Mouse (Mus musculus): ENCODE results near the gene Auts2. TPM values are rescaled to one million over a fixed set of nuclear protein-coding genes. Genes with fewer than 3 reads are reported as not detected.
A peak's percentile ranks its signal among the peaks of the same experiment; 100 is the strongest.

The Auts2 gene
- polyA plus RNA-seq, 1 experiment from 2014 or later: 73.6 TPM

DNA sequence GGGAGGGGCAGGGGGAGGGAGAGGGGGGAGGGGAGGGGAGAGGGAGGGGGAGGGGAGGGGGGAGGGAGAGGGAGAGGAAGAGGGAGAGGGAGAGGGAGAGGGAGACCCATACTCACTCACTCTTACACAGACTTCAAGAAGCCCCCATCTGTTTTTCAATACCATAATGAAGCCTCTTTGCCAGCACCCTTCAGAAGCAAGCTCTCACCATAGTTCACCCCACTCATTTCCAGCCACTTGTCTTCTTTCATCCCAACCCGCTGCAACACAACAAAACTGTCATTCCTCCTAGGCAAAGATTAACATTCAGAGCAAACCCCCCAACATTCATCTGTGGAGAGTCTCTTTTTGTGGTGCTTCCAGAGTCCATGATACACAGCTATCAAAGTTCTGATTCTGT lies 314.1 kb downstream of the Auts2 start:
- WGBS: 54% methylated on average over 1 of the region's 1 CpGs
- Histone ChIP-seq H3K9me3 (no peaks in the 10 kb centered on the region), H3K9ac (no peak overlapping the region), H3K36me3 (no peaks in the 10 kb centered on the region), H3K4me1 (peaks cover 26% of the 10 kb centered on the region), H3K27ac (peak overlapping the region; percentile 43), H3K4me3 (no peak overlapping the region), H3K27me3 (no peaks in the 10 kb centered on the region), H3K4me2 (replicated peaks) (no peak overlapping the region)
- ATAC-seq (ENCODE audit: insufficient number of reproducible peaks, insufficient read depth, low FRiP score, low TSS enrichment): no peak

DNA sequence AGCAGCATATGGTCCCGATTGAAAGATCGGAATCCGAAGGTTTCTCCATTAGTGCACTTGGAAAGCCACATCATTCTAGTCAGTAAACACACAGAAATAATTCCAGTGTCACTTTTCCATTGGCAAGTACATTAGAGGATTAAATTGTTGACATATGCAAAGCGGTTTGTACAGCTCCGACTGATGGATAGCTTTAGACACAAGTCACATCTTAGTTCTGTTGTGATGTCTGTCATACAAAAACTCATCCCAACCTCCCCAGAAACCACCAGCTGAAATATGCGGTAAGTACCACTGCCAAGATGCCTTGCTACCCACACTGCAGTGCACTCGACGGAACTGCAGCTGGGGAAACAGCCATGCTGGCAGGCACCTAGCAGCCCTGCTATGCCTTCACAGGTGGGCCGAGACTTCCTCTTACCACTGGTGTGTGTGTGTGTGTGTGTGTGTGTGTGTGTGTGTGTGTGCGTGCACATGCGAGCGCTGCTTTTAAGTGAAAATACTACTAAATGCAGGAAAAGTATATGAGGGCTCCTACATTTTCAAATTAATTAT lies 322.7 kb downstream of the Auts2 start:
- Histone ChIP-seq H3K27ac (no peak overlapping the region), H3K9ac (no peak overlapping the region), H3K4me3 (no peak overlapping the region), H3K9me3 (no peaks in the 10 kb centered on the region), H3K27me3 (no peaks in the 10 kb centered on the region; the same call in 1 of the 2 replicates), H3K36me3 (no peaks in the 10 kb centered on the region), H3K4me2 (replicated peaks) (no peak overlapping the region), H3K4me1 (peaks cover 22% of the 10 kb centered on the region)
- no peak for ATAC-seq (ENCODE audit: insufficient number of reproducible peaks, insufficient read depth, low FRiP score, low TSS enrichment)
- WGBS: 72% methylated on average over 12 of the region's 12 CpGs

DNA sequence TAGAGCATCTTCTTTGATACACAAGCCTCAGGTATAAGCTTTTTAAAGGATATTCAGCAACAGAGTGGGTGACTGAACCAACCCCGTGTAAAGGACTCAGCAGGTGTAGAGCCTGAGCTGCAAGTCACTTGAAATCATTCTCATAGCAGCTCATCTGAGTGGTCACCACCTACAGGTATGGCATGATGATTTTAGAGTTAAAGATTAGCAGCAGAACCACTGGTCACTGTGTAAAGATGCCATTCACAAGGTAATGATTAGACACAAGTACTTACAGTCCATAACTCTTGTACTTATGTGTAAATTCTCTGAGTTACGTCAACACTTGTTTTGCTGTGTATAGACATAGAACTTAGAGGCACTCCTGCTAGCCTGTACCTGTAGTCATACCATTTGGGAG lies 327.0 kb downstream of the Auts2 start:
- no peaks in the 10 kb centered on the region for H3K9me3 ChIP-seq
- H3K27ac ChIP-seq: no peak overlapping the region
- no peak overlapping the region for H3K4me3 ChIP-seq
- no peak overlapping the region for H3K4me2 ChIP-seq (replicated peaks)
- no peak overlapping the region for H3K9ac ChIP-seq
- H3K4me1 ChIP-seq: peaks cover 22% of the 10 kb centered on the region
- H3K27me3 ChIP-seq: no peaks in the 10 kb centered on the region; the same call in 1 of the 2 replicates
- no peak for ATAC-seq (ENCODE audit: insufficient number of reproducible peaks, insufficient read depth, low FRiP score, low TSS enrichment)
- 88% methylated on average over 2 of the region's 2 CpGs for WGBS
- H3K36me3 ChIP-seq: no peaks in the 10 kb centered on the region

DNA sequence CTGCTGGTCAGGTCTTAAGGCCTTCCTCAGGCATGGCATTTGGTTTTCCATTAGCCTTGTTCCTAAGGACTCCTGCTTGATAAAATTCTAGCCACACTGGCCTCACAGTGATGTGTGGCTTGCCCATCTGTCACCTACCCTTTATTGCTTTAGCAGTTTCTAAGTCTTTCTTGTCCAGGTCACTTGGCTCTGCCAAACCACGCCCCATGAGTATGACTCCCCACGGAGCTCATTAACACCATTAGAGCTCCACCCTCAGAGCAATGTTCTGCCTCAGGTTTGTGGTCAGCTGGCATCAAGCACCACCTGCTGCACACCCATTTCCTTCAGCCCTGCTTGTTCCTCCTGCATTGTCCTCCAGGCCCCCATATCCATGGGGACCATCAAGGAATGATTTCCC lies 330.7 kb downstream of the Auts2 start:
- H3K27me3 ChIP-seq: no peaks in the 10 kb centered on the region
- no peaks in the 10 kb centered on the region for H3K36me3 ChIP-seq
- H3K4me1 ChIP-seq: peaks cover 16% of the 10 kb centered on the region
- H3K9me3 ChIP-seq: no peaks in the 10 kb centered on the region
- no peak overlapping the region for H3K27ac ChIP-seq
- ATAC-seq (ENCODE audit: insufficient number of reproducible peaks, insufficient read depth, low FRiP score, low TSS enrichment): no peak
- H3K4me3 ChIP-seq: no peak overlapping the region
- WGBS: 82% methylated on average over 2 of the region's 2 CpGs
- no peak overlapping the region for H3K4me2 ChIP-seq (replicated peaks)
- no peak overlapping the region for H3K9ac ChIP-seq

DNA sequence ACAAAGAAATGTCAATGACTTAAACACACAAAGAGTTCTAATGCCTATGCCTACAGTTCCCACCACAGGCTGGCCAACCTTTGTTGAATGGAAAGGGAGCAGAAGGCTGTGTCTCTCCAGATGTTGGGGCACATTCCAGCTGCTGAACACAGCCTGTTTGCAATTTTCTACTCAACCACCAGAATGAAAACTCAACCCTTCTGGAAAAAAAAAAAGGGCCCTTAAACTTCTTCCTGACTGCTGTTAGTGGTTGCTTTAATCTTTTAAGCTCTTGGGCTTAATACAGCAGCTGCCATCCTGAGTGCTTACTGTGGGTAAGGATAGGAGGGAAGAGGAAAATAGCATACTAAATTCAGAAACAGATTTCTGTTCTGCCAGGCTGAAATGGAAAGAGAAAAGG lies 333.4 kb downstream of the Auts2 start:
- no peaks in the 10 kb centered on the region for H3K36me3 ChIP-seq
- no peak overlapping the region for H3K4me3 ChIP-seq
- peaks cover 14% of the 10 kb centered on the region for H3K4me1 ChIP-seq
- H3K27me3 ChIP-seq: no peaks in the 10 kb centered on the region
- H3K27ac ChIP-seq: peak overlapping the region; percentile 74; the same call in 1 of the 2 replicates
- H3K9ac ChIP-seq: no peak overlapping the region
- no peak overlapping the region for H3K4me2 ChIP-seq (replicated peaks)
- ATAC-seq (ENCODE audit: insufficient number of reproducible peaks, insufficient read depth, low FRiP score, low TSS enrichment): no peak
- no peaks in the 10 kb centered on the region for H3K9me3 ChIP-seq

DNA sequence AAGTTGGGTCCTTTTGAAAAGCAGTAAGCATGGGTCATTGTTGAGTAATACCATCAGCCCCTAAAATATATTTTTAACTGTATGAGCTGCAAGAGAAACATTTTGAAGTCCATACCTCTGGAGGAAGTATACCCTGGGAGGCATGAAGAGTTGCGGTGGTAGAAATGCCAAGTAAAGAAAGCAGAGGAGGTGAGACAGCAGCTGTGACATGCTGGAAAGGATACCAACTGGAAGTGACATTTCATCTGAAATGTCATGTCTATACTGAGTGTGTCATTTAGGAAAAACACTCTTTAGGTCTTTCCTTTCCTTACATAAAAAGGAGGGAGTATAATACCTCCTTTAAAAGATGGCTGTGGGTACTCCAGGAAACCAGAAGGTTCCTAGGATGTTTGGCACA lies 336.9 kb downstream of the Auts2 start:
- Histone ChIP-seq H3K9ac (no peak overlapping the region), H3K4me2 (replicated peaks) (no peak overlapping the region), H3K27me3 (no peaks in the 10 kb centered on the region), H3K27ac (no peak overlapping the region), H3K36me3 (no peaks in the 10 kb centered on the region), H3K9me3 (no peaks in the 10 kb centered on the region), H3K4me3 (no peak overlapping the region), H3K4me1 (peaks cover 22% of the 10 kb centered on the region)
- no peak for ATAC-seq (ENCODE audit: insufficient number of reproducible peaks, insufficient read depth, low FRiP score, low TSS enrichment)
- WGBS: 94% methylated on average over 1 of the region's 1 CpGs

DNA sequence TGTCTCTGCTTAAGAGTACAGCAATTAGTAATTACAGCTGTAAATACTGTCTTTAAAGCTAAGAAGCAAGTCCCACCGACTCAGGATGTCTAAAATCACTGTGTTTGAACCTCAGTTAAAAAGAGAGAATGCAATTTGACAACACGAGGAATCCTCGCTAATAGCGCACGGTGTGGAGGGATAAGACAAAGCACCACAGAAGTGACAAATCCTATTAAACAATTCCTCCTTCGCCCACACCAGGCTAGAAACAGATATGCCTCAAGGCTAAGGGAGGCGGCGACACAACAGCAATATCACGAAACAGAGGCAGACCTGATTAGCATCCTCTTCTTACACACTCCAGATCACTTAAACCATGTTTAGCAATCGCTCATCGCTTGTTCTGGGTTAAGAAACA lies 339.3 kb downstream of the Auts2 start:
- Histone ChIP-seq H3K4me2 (replicated peaks) (no peak overlapping the region), H3K27ac (no peak overlapping the region), H3K36me3 (no peaks in the 10 kb centered on the region), H3K9me3 (no peaks in the 10 kb centered on the region), H3K4me3 (no peak overlapping the region), H3K4me1 (peaks cover 24% of the 10 kb centered on the region), H3K9ac (no peak overlapping the region), H3K27me3 (no peaks in the 10 kb centered on the region)
- ATAC-seq (ENCODE audit: insufficient number of reproducible peaks, insufficient read depth, low FRiP score, low TSS enrichment): no peak
- WGBS: 48% methylated on average over 11 of the region's 11 CpGs

DNA sequence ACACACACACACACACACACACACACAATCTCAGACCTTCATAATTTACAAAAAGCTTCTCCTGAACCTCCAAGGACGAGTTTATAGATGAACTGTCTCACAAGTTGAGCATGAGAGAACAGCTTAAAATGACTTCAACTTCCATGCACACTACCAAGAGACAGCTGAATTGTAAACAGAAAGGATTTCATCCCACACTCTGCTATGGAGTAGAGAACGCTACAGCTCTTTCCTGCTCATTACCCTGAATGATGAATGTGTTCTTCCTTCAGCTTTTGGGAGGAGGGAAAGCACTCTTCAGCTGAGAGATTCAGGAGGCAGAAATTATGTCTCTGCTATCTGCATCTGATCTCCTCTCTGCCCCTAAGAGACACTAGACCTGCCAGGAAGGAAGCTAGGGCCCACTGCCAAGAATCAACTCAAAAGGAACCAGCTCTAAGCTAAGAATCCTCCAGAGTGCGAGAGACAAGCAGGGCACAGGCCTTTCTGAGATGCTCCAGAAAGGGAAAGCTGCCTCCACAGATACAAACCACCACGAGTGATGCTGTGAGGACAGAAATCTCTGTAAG lies 342.0 kb downstream of the Auts2 start:
- no peak overlapping the region for H3K27ac ChIP-seq
- no peaks in the 10 kb centered on the region for H3K36me3 ChIP-seq
- no peak overlapping the region for H3K4me3 ChIP-seq
- no peak overlapping the region for H3K9ac ChIP-seq
- no peak overlapping the region for H3K4me2 ChIP-seq (replicated peaks)
- 71% methylated on average over 4 of the region's 4 CpGs for WGBS
- no peaks in the 10 kb centered on the region for H3K9me3 ChIP-seq
- peaks cover 24% of the 10 kb centered on the region for H3K4me1 ChIP-seq
- ATAC-seq (ENCODE audit: insufficient number of reproducible peaks, insufficient read depth, low FRiP score, low TSS enrichment): no peak
- H3K27me3 ChIP-seq: no peaks in the 10 kb centered on the region

DNA sequence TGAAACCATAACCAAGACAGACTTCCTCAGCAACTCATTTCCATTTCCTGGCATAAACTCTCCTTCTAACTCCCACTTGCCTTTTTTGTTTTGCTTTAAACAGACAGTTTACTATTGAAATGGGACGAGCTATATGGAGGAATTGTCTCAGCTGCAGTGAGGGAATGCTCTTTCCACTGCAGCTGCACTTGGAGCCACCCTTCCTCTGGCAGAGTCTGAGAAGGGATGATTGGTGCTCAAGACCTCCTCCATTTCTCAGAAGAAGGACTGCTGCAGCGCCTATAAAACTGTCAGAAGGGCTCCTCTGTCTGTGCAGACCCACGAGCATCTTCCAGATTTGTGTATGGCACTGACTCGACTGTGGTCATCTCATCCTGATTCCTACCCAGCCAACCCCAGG lies 342.5 kb downstream of the Auts2 start:
- Histone ChIP-seq H3K4me1 (peaks cover 24% of the 10 kb centered on the region), H3K36me3 (no peaks in the 10 kb centered on the region), H3K4me3 (no peak overlapping the region), H3K27ac (no peak overlapping the region), H3K9me3 (no peaks in the 10 kb centered on the region), H3K9ac (no peak overlapping the region), H3K27me3 (no peaks in the 10 kb centered on the region), H3K4me2 (replicated peaks) (no peak overlapping the region)
- WGBS: 68% methylated on average over 4 of the region's 4 CpGs
- no peak for ATAC-seq (ENCODE audit: insufficient number of reproducible peaks, insufficient read depth, low FRiP score, low TSS enrichment)

DNA sequence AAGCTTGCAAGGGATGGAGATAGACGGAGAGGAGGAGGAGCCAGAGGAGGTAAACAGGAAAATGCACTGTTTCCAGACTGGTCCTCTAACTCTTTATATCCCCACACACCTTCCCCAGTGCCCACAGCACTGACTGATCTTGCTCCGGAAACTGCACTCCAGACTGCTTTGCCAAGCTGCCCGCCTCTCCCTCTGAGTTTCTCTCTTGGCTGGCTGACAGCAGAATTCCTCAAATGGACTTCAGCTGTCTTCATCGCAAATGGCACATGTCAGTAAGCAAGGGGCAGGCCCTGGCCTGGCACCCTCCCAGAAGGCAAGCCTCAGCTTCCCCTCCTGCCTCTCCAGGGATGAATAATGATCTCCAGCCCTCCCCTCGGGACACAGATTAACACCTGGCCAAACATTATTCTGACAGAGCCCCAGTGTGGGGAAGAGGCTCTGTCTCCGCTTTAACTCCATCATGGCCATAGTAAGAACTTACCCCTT lies 348.1 kb downstream of the Auts2 start:
- WGBS: 9% methylated on average over 6 of the region's 6 CpGs
- Histone ChIP-seq H3K27ac (peak overlapping the region; percentile 69), H3K4me2 (replicated peaks) (peak overlapping the region; percentile 34)

DNA sequence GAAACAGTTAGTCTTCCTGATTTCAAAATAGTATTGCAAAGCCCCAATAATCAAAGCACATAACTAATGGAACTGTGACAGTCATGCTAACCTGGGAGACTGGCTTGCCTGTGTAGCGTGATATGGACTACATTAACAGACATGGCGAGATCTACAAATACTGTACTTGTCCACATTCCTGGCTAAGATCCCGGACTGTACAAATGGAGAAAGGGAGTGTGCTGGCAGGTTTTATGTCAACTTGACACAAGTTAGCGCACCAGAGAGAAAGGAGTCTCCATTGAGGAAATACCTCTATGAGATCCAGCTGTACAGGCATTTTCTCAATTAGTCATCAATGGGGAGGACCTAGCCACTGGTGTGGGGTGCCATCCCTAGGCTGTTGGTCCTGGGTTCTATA lies 353.0 kb downstream of the Auts2 start:
- no peaks in the 10 kb centered on the region for H3K9me3 ChIP-seq
- H3K27ac ChIP-seq: no peak overlapping the region
- no peak for ATAC-seq (ENCODE audit: insufficient number of reproducible peaks, insufficient read depth, low FRiP score, low TSS enrichment)
- no peak overlapping the region for H3K4me2 ChIP-seq (replicated peaks)
- no peaks in the 10 kb centered on the region for H3K27me3 ChIP-seq
- H3K36me3 ChIP-seq: no peaks in the 10 kb centered on the region
- H3K4me1 ChIP-seq: peaks cover 53% of the 10 kb centered on the region
- WGBS: 81% methylated on average over 4 of the region's 4 CpGs
- H3K9ac ChIP-seq: no peak overlapping the region
- H3K4me3 ChIP-seq: no peak overlapping the region

More for the DNA sequence above, 348.1 kb downstream of the Auts2 start:
- H3K9ac ChIP-seq: no peak overlapping the region
- ATAC-seq (ENCODE audit: insufficient number of reproducible peaks, insufficient read depth, low FRiP score, low TSS enrichment): 0 out of 2 replicates have a peak, but pooled peaks have one; percentile 22
- no peaks in the 10 kb centered on the region for H3K27me3 ChIP-seq
- no peaks in the 10 kb centered on the region for H3K9me3 ChIP-seq
- H3K4me3 ChIP-seq: peak overlapping the region; percentile 6; the same call in 1 of the 2 replicates
- no peaks in the 10 kb centered on the region for H3K36me3 ChIP-seq
- H3K4me1 ChIP-seq: peaks cover 25% of the 10 kb centered on the region

DNA sequence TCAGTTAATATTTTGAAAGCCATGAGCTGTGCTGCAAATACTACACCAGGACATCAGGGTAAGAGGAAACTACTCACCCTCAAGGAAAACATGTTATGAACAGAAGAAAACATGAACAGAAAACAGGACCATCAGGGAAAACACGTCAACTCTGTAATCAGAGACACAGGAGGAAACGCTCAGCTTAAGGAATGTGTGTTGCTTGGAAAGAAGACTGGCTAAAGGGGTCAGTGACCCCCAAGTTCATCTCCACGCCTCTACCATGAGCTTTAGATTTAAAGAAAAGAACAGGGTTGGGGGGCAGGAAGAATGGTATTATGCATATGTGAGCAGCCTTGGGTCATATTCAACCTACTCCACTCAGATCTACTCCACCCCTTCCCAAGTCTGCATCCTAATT lies 356.5 kb downstream of the Auts2 start:
- Histone ChIP-seq H3K4me2 (replicated peaks) (peak overlapping the region; percentile 29), H3K27ac (peak overlapping the region; percentile 67; the same call in 1 of the 2 replicates), H3K4me1 (peaks cover 60% of the 10 kb centered on the region), H3K9ac (no peak overlapping the region), H3K4me3 (no peak overlapping the region), H3K36me3 (no peaks in the 10 kb centered on the region), H3K9me3 (no peaks in the 10 kb centered on the region), H3K27me3 (no peaks in the 10 kb centered on the region)
- ATAC-seq (ENCODE audit: insufficient number of reproducible peaks, insufficient read depth, low FRiP score, low TSS enrichment): no peak
- WGBS: 12% methylated on average over 3 of the region's 3 CpGs
